Mouse (Mus musculus): ENCODE results near the gene Gm13272. TPM values are rescaled to one million over a fixed set of nuclear protein-coding genes. Genes with fewer than 3 reads are reported as not detected.
A peak's percentile ranks its signal among the peaks of the same experiment; 100 is the strongest.
"Not testable (repeated sequence)": the region's sequence is repeated elsewhere in the genome, so short reads cannot be mapped to it uniquely, and the experiment has no call there.

The Gm13272 gene
- polyA plus RNA-seq, 1 experiment from 2014 or later, result not detected

DNA sequence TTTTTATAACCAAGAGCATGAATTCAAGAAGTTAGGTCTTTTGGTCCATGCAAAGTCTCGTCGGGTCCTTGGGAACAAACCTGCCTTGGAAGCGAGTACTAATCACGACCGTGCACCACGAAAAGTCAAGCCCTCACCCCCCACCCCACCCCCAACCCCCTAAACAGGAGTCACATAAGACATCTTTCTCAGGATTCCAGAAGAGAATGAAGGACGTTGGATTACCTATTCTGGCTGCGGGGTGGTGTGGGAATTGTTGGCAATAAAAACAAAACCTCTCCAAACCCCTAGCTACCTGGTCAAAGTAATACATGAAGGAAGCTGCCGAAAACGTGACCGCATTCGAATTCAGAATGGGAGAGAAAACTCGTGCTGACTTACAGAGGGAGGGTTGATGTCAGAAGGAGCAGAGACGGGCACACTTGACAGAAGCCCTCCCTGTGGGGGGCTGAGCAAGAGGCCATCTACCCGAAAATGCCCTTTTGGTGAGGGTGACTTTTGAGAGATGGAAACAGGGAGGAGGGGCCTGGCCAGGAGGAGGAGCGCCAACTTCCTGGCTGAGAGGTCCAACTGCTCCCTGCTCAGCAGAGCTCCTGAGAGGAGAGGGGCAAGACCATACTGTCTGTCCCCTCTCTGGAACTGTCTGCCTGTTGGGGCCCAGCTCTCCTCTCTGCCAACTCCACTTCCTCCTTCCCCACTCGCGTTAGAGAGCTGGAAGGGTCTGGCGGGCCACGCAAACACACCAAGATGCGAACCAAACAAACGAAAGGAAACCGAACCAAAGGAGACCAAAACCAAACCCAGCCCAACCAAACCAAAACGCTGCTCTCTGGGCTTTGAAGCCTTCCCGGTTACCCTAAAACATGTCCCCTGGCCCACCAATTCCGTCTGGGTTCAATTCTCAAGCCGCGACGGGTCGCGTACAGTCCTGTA, 22.8 kb upstream of the Gm13272 start:
- H3K9ac ChIP-seq (ENCODE audit: low read depth, low read length), result peak overlapping the region; percentile 71
- WGBS, result 11% methylated on average over 28 of the region's 31 CpGs
- H3K4me2 ChIP-seq, result peak overlapping the region; percentile 75
- peak overlapping the region; percentile 90 for H3K27ac ChIP-seq (ENCODE audit: low read depth, low read length)
- not testable (repeated sequence) for H3K4me1 ChIP-seq (replicated peaks; ENCODE audit: control insufficient read depth, insufficient read depth, low read length); H3K27me3 ChIP-seq (replicated peaks; ENCODE audit: control insufficient read depth, insufficient read depth, low read length); ATAC-seq (replicated peaks; ENCODE audit: low FRiP score); H3K9me3 ChIP-seq (ENCODE audit: control insufficient read depth, low read length); H3K36me3 ChIP-seq (ENCODE audit: control insufficient read depth, insufficient read depth, low read length)
- H3K4me3 ChIP-seq (ENCODE audit: low read depth, low read length), result peak overlapping the region; percentile 58
- peak; percentile 64 for DNase-seq (ENCODE audit: low spot score)

DNA sequence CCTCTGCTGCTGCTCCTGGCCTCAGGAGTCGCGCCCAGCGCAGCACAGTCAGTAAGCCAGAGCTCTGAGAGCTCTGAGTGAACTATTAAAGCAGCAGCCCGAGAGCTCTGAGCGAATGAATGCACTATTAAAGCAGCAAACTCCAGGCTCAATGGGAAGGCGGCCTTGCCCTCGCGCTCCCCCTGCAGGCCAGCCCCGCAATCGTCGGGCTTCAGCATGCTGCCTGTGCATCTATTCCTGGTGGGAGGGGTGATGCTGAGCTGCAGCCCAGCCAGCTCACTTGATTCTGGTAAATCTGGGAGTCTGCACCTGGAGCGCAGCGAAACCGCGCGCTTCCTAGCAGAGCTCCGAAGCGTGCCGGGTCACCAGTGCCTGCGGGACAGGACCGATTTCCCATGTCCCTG, 22.0 kb upstream of the Gm13272 start:
- Histone ChIP-seq H3K9ac (ENCODE audit: low read depth, low read length) (peak overlapping the region; percentile 71), H3K27ac (ENCODE audit: low read depth, low read length) (peak overlapping the region; percentile 90), H3K4me2 (peak overlapping the region; percentile 75), H3K4me3 (ENCODE audit: low read depth, low read length) (peak overlapping the region; percentile 58)
- not testable (repeated sequence) for H3K4me1 ChIP-seq (replicated peaks; ENCODE audit: control insufficient read depth, insufficient read depth, low read length); H3K36me3 ChIP-seq (ENCODE audit: control insufficient read depth, insufficient read depth, low read length); H3K9me3 ChIP-seq (ENCODE audit: control insufficient read depth, low read length); H3K27me3 ChIP-seq (replicated peaks; ENCODE audit: control insufficient read depth, insufficient read depth, low read length)
- peak; percentile 79 for DNase-seq (ENCODE audit: low spot score)
- WGBS, result under 1% methylated on average over 16 of the region's 21 CpGs
- ATAC-seq (replicated peaks; ENCODE audit: low FRiP score), result peak; percentile 100

DNA sequence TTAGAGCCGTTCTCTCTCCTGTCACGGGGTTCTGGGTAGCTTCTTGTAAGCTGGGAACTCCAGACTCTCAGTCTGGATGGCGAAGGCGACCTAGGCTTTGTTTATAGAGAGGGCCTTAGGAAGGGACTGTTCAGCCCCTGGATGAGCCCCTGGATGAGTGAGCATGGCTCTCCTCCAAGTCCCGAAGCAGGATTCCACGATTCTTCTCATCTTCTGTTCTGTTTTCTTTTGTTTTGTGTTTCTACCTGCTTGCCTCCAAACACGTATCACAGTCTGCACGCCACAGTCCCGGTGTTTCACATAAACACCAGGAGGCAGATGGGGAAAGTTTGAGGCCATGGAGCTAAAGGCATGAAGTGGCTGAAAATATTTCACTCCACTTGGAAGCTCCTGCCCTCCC, 20.9 kb upstream of the Gm13272 start:
- not testable (repeated sequence) for ATAC-seq (replicated peaks; ENCODE audit: low FRiP score); H3K27ac ChIP-seq (ENCODE audit: low read depth, low read length); DNase-seq (ENCODE audit: low spot score); H3K4me2 ChIP-seq; H3K27me3 ChIP-seq (replicated peaks; ENCODE audit: control insufficient read depth, insufficient read depth, low read length); H3K4me3 ChIP-seq (ENCODE audit: low read depth, low read length); H3K4me1 ChIP-seq (replicated peaks; ENCODE audit: control insufficient read depth, insufficient read depth, low read length); H3K9ac ChIP-seq (ENCODE audit: low read depth, low read length); H3K9me3 ChIP-seq (ENCODE audit: control insufficient read depth, low read length); H3K36me3 ChIP-seq (ENCODE audit: control insufficient read depth, insufficient read depth, low read length)
- 86% methylated on average over 9 of the region's 9 CpGs for WGBS

DNA sequence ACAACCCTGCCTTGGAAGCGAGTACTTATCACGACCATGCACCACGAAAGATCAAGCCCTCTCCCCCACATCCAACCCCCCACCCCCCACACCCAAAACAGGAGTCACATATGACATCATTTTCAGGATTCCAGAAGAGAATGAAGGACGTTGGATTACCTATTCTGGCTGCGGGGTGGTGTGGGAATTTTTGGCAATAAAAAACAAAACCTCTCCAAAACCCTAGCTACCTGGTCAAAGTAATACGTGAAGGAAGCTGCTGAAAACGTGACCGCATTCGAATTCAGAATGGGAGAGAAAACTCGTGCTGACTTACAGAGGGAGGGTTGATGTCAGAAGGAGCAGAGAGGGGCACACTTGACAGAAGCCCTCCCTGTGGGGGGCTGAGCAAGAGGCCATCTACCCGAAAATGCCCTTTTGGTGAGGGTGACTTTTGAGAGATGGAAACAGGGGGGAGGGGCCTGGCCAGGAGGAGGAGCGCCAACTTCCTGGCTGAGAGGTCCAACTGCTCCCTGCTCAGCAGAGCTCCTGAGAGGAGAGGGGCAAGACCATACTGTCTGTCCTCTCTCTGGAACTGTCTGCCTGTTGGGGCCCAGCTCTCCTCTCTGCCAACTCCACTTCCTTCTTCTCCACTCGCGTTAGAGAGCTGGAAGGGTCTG, 19.9 kb upstream of the Gm13272 start, which contains the start of gene Gm13283:
Gene Gm13283 (plus strand): TSS at position 510 of the 659 bp plus-strand sequence.
- Histone ChIP-seq H3K4me3 (ENCODE audit: low read depth, low read length) (peak within 1 kb of the TSS; percentile 37), H3K4me2 (peak within 1 kb of the TSS; percentile 51)
- not testable (repeated sequence) for H3K27me3 ChIP-seq (replicated peaks; ENCODE audit: control insufficient read depth, insufficient read depth, low read length); H3K9me3 ChIP-seq (ENCODE audit: control insufficient read depth, low read length); H3K36me3 ChIP-seq (ENCODE audit: control insufficient read depth, insufficient read depth, low read length); H3K27ac ChIP-seq (ENCODE audit: low read depth, low read length); H3K9ac ChIP-seq (ENCODE audit: low read depth, low read length); H3K4me1 ChIP-seq (replicated peaks; ENCODE audit: control insufficient read depth, insufficient read depth, low read length); ATAC-seq (replicated peaks; ENCODE audit: low FRiP score); DNase-seq (ENCODE audit: low spot score)
- 19% methylated on average over 11 of the region's 14 CpGs for WGBS

DNA sequence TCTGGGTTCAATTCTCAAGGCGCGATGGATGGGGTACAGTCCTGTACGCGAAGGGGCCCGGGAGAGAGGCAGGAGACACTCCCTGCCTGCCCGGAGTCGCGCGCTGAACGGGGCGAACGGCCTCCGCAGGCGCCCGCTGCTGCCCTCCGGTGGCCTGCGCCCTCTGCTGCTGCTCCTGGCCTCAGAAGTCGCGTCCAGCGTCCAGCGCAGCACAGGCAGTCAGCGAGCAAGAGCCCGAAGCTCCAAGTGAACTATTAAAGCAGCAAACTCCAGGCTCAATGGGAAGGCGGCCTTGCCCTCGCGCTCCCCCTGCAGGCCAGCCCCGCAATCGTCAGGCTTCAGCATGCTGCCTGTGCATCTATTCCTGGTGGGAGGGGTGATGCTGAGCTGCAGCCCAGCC, 19.2 kb upstream of the Gm13272 start:
- H3K27me3 ChIP-seq (replicated peaks; ENCODE audit: control insufficient read depth, insufficient read depth, low read length); H3K27ac ChIP-seq (ENCODE audit: low read depth, low read length): not testable (repeated sequence)

DNA sequence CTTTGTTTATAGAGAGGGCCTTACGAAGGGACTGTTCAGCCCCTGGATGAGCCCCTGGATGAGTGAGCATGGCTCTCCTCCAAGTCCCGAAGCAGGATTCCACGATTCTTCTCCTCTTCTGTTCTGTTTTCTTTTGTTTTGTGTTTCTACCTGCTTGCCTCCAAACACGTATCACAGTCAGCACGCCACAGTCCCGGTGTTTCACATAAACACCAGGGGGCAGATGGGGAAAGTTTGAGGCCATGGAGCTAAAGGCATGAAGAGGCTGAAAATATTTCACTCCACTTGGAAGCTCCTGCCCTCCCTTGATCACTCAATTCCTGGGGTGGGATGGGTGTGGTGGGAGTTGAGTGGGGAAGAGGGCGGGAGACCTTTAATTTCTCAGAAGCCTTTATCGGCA, 17.9 kb upstream of the Gm13272 start:
- H3K4me2 ChIP-seq; H3K4me1 ChIP-seq (replicated peaks; ENCODE audit: control insufficient read depth, insufficient read depth, low read length); ATAC-seq (replicated peaks; ENCODE audit: low FRiP score); H3K27me3 ChIP-seq (replicated peaks; ENCODE audit: control insufficient read depth, insufficient read depth, low read length); H3K4me3 ChIP-seq (ENCODE audit: low read depth, low read length); H3K27ac ChIP-seq (ENCODE audit: low read depth, low read length); H3K9me3 ChIP-seq (ENCODE audit: control insufficient read depth, low read length); H3K9ac ChIP-seq (ENCODE audit: low read depth, low read length); H3K36me3 ChIP-seq (ENCODE audit: control insufficient read depth, insufficient read depth, low read length); DNase-seq (ENCODE audit: low spot score): not testable (repeated sequence)
- 55% methylated on average over 6 of the region's 8 CpGs for WGBS

More for the DNA sequence above, 19.2 kb upstream of the Gm13272 start:
- ATAC-seq (replicated peaks; ENCODE audit: low FRiP score); H3K9ac ChIP-seq (ENCODE audit: low read depth, low read length); H3K4me1 ChIP-seq (replicated peaks; ENCODE audit: control insufficient read depth, insufficient read depth, low read length); H3K9me3 ChIP-seq (ENCODE audit: control insufficient read depth, low read length); H3K36me3 ChIP-seq (ENCODE audit: control insufficient read depth, insufficient read depth, low read length): not testable (repeated sequence)
- WGBS, result under 1% methylated on average over 20 of the region's 28 CpGs
- DNase-seq (ENCODE audit: low spot score), result peak; percentile 43
- Histone ChIP-seq H3K4me3 (ENCODE audit: low read depth, low read length) (peak overlapping the region; percentile 37), H3K4me2 (peak overlapping the region; percentile 51)

DNA sequence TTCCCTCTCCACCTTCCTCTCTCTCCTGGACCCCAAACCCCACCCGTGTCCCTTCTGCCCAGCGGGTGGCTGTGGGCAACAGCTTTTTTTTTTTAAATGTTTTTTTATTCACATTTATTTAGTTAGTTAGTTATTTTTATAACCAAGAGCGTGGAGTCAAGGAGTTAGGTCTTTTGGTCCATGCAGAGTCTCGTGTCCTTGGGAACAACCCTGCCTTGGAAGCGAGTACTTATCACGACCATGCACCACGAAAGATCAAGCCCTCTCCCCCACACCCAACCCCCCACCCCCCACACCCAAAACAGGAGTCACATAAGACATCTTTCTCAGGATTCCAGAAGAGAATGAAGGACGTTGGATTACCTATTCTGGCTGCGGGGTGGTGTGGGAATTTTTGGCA, 17.3 kb upstream of the Gm13272 start:
- not testable (repeated sequence) for H3K4me2 ChIP-seq; H3K9ac ChIP-seq (ENCODE audit: low read depth, low read length); H3K4me1 ChIP-seq (replicated peaks; ENCODE audit: control insufficient read depth, insufficient read depth, low read length); ATAC-seq (replicated peaks; ENCODE audit: low FRiP score); H3K27me3 ChIP-seq (replicated peaks; ENCODE audit: control insufficient read depth, insufficient read depth, low read length); DNase-seq (ENCODE audit: low spot score); H3K9me3 ChIP-seq (ENCODE audit: control insufficient read depth, low read length); H3K36me3 ChIP-seq (ENCODE audit: control insufficient read depth, insufficient read depth, low read length); H3K27ac ChIP-seq (ENCODE audit: low read depth, low read length); H3K4me3 ChIP-seq (ENCODE audit: low read depth, low read length)
- 36% methylated on average over 8 of the region's 9 CpGs for WGBS

DNA sequence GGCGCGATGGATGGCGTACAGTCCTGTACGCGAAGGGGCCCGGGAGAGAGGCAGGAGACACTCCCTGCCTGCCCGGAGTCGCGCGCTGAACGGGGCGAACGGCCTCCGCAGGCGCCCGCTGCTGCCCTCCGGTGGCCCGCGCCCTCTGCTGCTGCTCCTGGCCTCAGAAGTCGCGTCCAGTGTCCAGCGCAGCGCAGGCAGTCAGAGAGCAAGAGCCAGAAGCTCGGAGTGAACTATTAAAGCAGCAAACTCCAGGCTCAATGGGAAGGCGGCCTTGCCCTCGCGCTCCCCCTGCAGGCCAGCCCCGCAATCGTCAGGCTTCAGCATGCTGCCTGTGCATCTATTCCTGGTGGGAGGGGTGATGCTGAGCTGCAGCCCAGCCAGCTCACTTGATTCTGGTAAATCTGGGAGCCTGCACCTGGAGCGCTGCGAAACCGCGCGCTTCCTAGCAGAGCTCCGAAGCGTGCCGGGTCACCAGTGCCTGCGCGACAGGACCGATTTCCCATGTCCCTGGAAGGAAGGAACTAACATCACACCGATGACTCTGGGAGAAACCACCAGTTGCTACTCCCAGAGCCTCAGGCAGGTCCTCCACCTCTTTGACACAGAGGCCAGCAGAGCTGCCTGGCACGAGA, 16.1 kb upstream of the Gm13272 start:
- peak; percentile 55 for DNase-seq (ENCODE audit: low spot score)
- H3K9ac ChIP-seq (ENCODE audit: low read depth, low read length); H3K27me3 ChIP-seq (replicated peaks; ENCODE audit: control insufficient read depth, insufficient read depth, low read length); H3K9me3 ChIP-seq (ENCODE audit: control insufficient read depth, low read length); ATAC-seq (replicated peaks; ENCODE audit: low FRiP score); H3K4me1 ChIP-seq (replicated peaks; ENCODE audit: control insufficient read depth, insufficient read depth, low read length); H3K36me3 ChIP-seq (ENCODE audit: control insufficient read depth, insufficient read depth, low read length); H3K27ac ChIP-seq (ENCODE audit: low read depth, low read length): not testable (repeated sequence)
- Histone ChIP-seq H3K4me2 (peak overlapping the region; percentile 57), H3K4me3 (ENCODE audit: low read depth, low read length) (peak overlapping the region; percentile 38)
- WGBS, result 5% methylated on average over 26 of the region's 42 CpGs

Measured in liver, embryonic 11.5 days (tissue).